Mouse (Mus musculus) urinary bladder, postnatal 0 days (tissue): Measurements from ENCODE around the gene Fam241a. TPM values are rescaled to one million over a fixed set of nuclear protein-coding genes. Genes with fewer than 3 reads are reported as not detected.

Experiments
- polyA plus RNA-seq: library from polyadenylated mRNA; unstranded; fragments of >200 nt; fragmentation: Nextera tagmentation; extraction: Ambion mirVana; gene quantifications from 2 replicates; pipeline ENCODE4 v1.2.1, GENCODE M21; 2015

Gene Fam241a
- polyA plus RNA-seq, result 20.8 and 22.0 TPM in 2 replicates

GRCm38 (mm10) chr3:127895792-127896541 is at the start of gene Fam241a:
TSS of gene Fam241a (minus strand) at chr3:127896324.

GRCm38 (mm10) chr3:127837154-127837865 is 58.8 kb downstream of the Fam241a start, which contains the start of gene Ap1ar:
TSS of gene Ap1ar (minus strand) at chr3:127837523.

Other genes with a start within 250 kb of the Fam241a start
- gene Alpk1, start 115.8 kb downstream of the Fam241a start, polyA plus RNA-seq, result 2.2 and 2.6 TPM in 2 replicates
- gene Tifa, start 106.5 kb downstream of the Fam241a start, polyA plus RNA-seq, result 5.2 TPM in 2 replicates
- gene Ap1ar, start 58.8 kb downstream of the Fam241a start, polyA plus RNA-seq, result 29.9 and 31.0 TPM in 2 replicates